Mouse (Mus musculus) 3T3-L1 (cell line): ENCODE measurements around the gene Commd4.
A peak's percentile ranks its signal among the peaks of the same experiment; 100 is the strongest.

ENCODE experiments used
- DNase-seq: peaks from one replicate; pipeline ENCODE4 v3.0.0-alpha.2; 2015; ENCODE audit warnings: low read depth, low spot score

Gene Commd4

GRCm38 (mm10) chr9:57141417-57142353 lies 16.4 kb downstream of the Commd4 start:
- DNase-seq: no peak

GRCm38 (mm10) chr9:57139571-57139970 lies 18.6 kb downstream of the Commd4 start:
- no peak for DNase-seq

GRCm38 (mm10) chr9:57139110-57139509 lies 19.0 kb downstream of the Commd4 start:
- no peak for DNase-seq

GRCm38 (mm10) chr9:57138507-57138906 lies 19.6 kb downstream of the Commd4 start:
- DNase-seq: no peak

GRCm38 (mm10) chr9:57137777-57138176 lies 20.4 kb downstream of the Commd4 start:
- no peak for DNase-seq

- DNase-seq: no peak
Observed at GRCm38 (mm10) chr9:57137246-57137645, 20.9 kb downstream of the Commd4 start.

GRCm38 (mm10) chr9:57130577-57131433 lies 27.3 kb downstream of the Commd4 start, which contains the start of gene Man2c1:
Gene Man2c1, plus strand, starts transcription at chr9:57130690.
- DNase-seq: peak; percentile 98

- no peak for DNase-seq
Observed at GRCm38 (mm10) chr9:57129641-57130040, 28.5 kb downstream of the Commd4 start.

GRCm38 (mm10) chr9:57117261-57117755 lies 40.8 kb downstream of the Commd4 start:
- no peak for DNase-seq
